Comparison of ENCODE assay signal across 8 mouse cellular contexts in the genomic region with DNA sequence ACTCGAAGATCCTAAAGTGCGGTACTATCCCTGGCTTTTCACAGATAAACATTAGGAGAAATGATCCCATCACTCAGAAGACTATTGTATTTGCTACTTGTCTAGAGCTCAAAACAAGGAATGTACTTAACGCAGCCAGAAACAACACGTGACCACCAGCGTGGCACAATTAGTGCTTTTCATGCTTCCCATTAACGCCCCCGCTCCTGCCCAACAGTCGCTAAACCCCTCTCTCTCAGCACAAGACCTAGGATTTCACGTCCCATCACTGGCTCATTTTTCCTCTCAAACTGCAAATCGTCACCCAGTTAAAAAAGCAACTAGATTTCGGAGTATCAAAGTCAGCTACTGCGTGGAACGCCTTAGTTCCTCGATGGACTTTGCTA. TPM values are rescaled to one million over a fixed set of nuclear protein-coding genes. Genes with fewer than 3 reads are reported as not detected.
A peak's percentile ranks its signal among the peaks of the same experiment; 100 is the strongest.
DNase-seq lines count a peak whose midpoint lies in the region; ATAC-seq and TF ChIP-seq lines count a peak whose summit lies in the region.

No protein-coding gene starts in this region.

- peak overlapping the region; percentile 67 for H3K27ac ChIP-seq in MEL (ENCODE audit: control insufficient read depth, low read depth, low read length)
- H3K27ac ChIP-seq in forebrain, embryonic 10.5 days, result peak overlapping the region; percentile 93
- no peak overlapping the region for H3K27ac ChIP-seq in hindbrain, embryonic 11.5 days (ENCODE audit: low read depth, low read length)
- peak overlapping the region; percentile 74; the same call in 1 of the 2 replicates for H3K27ac ChIP-seq in lung, embryonic 15.5 days
- H3K27ac ChIP-seq in small intestine, adult 2 months (ENCODE audit: insufficient read depth, low read depth, low read length), result peak overlapping the region; percentile 23

- no peak for TF ChIP-seq EP300 in MEL (IDR thresholded peaks at IDR 0.05; ENCODE audit: low read depth in 1 of 2, low read length in 2 of 2)

- peak overlapping the region; percentile 63 for H3K4me2 ChIP-seq in hindbrain, embryonic 11.5 days (replicated peaks; ENCODE audit: low read depth, low read length)
- H3K4me2 ChIP-seq in lung, embryonic 15.5 days, result peak overlapping the region; percentile 75

- peak overlapping the region; percentile 84 to 98 for H3K4me3 ChIP-seq in MEL (ENCODE audit: control insufficient read depth in 1 of 2, insufficient read depth in 1 of 2, low read depth in 2 of 2, low read length in 2 of 2)
- H3K4me3 ChIP-seq in forebrain, embryonic 10.5 days, result peak overlapping the region; percentile 77
- H3K4me3 ChIP-seq in hindbrain, embryonic 11.5 days (ENCODE audit: low read depth, low read length), result peak overlapping the region; percentile 67
- peak overlapping the region; percentile 63 for H3K4me3 ChIP-seq in lung, embryonic 15.5 days
- H3K4me3 ChIP-seq in small intestine, adult 2 months (ENCODE audit: low read depth, low read length), result peak overlapping the region; percentile 81

- TF ChIP-seq CTCF in MEL (IDR thresholded peaks at IDR 0.05 in 2 of 3, conservative IDR thresholded peaks at IDR 0.05 in 1 of 3; ENCODE audit: control insufficient read depth in 1 of 3, insufficient read depth in 1 of 3, low read depth in 2 of 3, low read length in 3 of 3, poor library complexity in 1 of 3, severe bottlenecking in 1 of 3), result no peak
- TF ChIP-seq CTCF in small intestine, adult 2 months (IDR thresholded peaks at IDR 0.05; ENCODE audit: extremely low read depth, insufficient read length, insufficient replicate concordance, low read depth, low read length), result no peak

- TF ChIP-seq POLR2A in MEL (IDR thresholded peaks at IDR 0.05; ENCODE audit: control insufficient read depth in 1 of 2, insufficient read depth in 1 of 2, low read depth in 1 of 2, low read length in 2 of 2, poor library complexity in 1 of 2), result no peak
- 0 out of 2 replicates have a peak, but pooled peaks have one; percentile 9 for TF ChIP-seq POLR2A in small intestine, adult 2 months (IDR thresholded peaks at IDR 0.05; ENCODE audit: low read depth, low read length)

- no peaks in the 10 kb centered on the region for H3K9me3 ChIP-seq in MEL (replicated peaks; ENCODE audit: insufficient read depth, low read length)
- H3K9me3 ChIP-seq in forebrain, embryonic 10.5 days, result no peaks in the 10 kb centered on the region
- no peaks in the 10 kb centered on the region for H3K9me3 ChIP-seq in hindbrain, embryonic 11.5 days (ENCODE audit: control insufficient read depth, low read length)
- H3K9me3 ChIP-seq in lung, embryonic 15.5 days, result no peaks in the 10 kb centered on the region

- WGBS in forebrain, embryonic 10.5 days, result 12% methylated on average over 14 of the region's 14 CpGs
- 14% methylated on average over 14 of the region's 14 CpGs for WGBS in hindbrain, embryonic 11.5 days
- 10% methylated on average over 14 of the region's 14 CpGs for WGBS in lung, embryonic 15.5 days
- 13% methylated on average over 14 of the region's 14 CpGs for WGBS in small intestine, adult 2 months

- peak; percentile 58 for DNase-seq in 3T3-L1 (ENCODE audit: low read depth, low spot score)
- DNase-seq in MEL (ENCODE audit: low read depth, low spot score), result peak; percentile 70
- no peak for DNase-seq in forebrain, embryonic 10.5 days (ENCODE audit: extremely low spot score, low spot score)
- DNase-seq in hindbrain, embryonic 11.5 days (ENCODE audit: low spot score), result peak; percentile 54
- peak; percentile 76 for DNase-seq in layer of hippocampus, adult 9-11 months

- H3K4me1 ChIP-seq in MEL (ENCODE audit: control insufficient read depth in 1 of 2, insufficient read depth in 2 of 2, low read length in 2 of 2), result peaks cover 12 to 33% of the 10 kb centered on the region in 2 experiments
- H3K4me1 ChIP-seq in forebrain, embryonic 10.5 days, result peaks cover 31% of the 10 kb centered on the region
- no peaks in the 10 kb centered on the region for H3K4me1 ChIP-seq in hindbrain, embryonic 11.5 days (replicated peaks; ENCODE audit: control insufficient read depth, insufficient read depth, low read length)
- peaks cover 5% of the 10 kb centered on the region; the same call in 1 of the 2 replicates for H3K4me1 ChIP-seq in lung, embryonic 15.5 days
- H3K4me1 ChIP-seq in small intestine, adult 2 months (ENCODE audit: control insufficient read depth, insufficient read depth, insufficient read length, low read length), result peaks cover 10% of the 10 kb centered on the region; the same call in 1 of the 2 replicates

- H3K36me3 ChIP-seq in MEL (ENCODE audit: control insufficient read depth in 1 of 2, insufficient read depth in 2 of 2, low read length in 2 of 2), result peaks cover 0 to 27% of the 10 kb centered on the region in 2 experiments; a peak in 2 of 4 replicates
- no peaks in the 10 kb centered on the region for H3K36me3 ChIP-seq in forebrain, embryonic 10.5 days (replicated peaks)
- H3K36me3 ChIP-seq in hindbrain, embryonic 11.5 days (ENCODE audit: control insufficient read depth, insufficient read depth, low read length), result no peaks in the 10 kb centered on the region
- H3K36me3 ChIP-seq in lung, embryonic 15.5 days, result no peaks in the 10 kb centered on the region
- no peaks in the 10 kb centered on the region for H3K36me3 ChIP-seq in small intestine, adult 2 months (ENCODE audit: control insufficient read depth, insufficient read depth, low read length)

- no peaks in the 10 kb centered on the region for H3K27me3 ChIP-seq in MEL (ENCODE audit: control insufficient read depth in 1 of 2, insufficient read depth in 2 of 2, low read length in 2 of 2)
- H3K27me3 ChIP-seq in forebrain, embryonic 10.5 days (ENCODE audit: poor library complexity, severe bottlenecking), result no peaks in the 10 kb centered on the region
- no peaks in the 10 kb centered on the region for H3K27me3 ChIP-seq in hindbrain, embryonic 11.5 days (ENCODE audit: control insufficient read depth, insufficient read depth, low read length)
- H3K27me3 ChIP-seq in lung, embryonic 15.5 days, result no peaks in the 10 kb centered on the region
- H3K27me3 ChIP-seq in small intestine, adult 2 months (ENCODE audit: control insufficient read depth, insufficient read depth, low read length), result no peaks in the 10 kb centered on the region

- ATAC-seq in hindbrain, embryonic 11.5 days (ENCODE audit: low FRiP score), result peak; percentile 23; the same call in 1 of the 2 replicates
- no peak for ATAC-seq in lung, embryonic 15.5 days (ENCODE audit: borderline replicate concordance, extremely low read depth, low FRiP score, low TSS enrichment)
- ATAC-seq in monocyte, adult 5-6 weeks (replicated peaks; ENCODE audit: insufficient number of reproducible peaks, low FRiP score, low TSS enrichment, poor library complexity, severe bottlenecking), result no peak

- no peak for TF ChIP-seq RAD21 in MEL (IDR thresholded peaks at IDR 0.05; ENCODE audit: low read depth, low read length)

- H3K79me2 ChIP-seq in MEL (ENCODE audit: control insufficient read depth, insufficient read depth, low read length, poor library complexity), result peaks cover 10% of the 10 kb centered on the region; the same call in 1 of the 2 replicates

- peak overlapping the region; percentile 90 for H3K9ac ChIP-seq in MEL (ENCODE audit: control insufficient read depth, low read depth, low read length, poor library complexity, severe bottlenecking)
- H3K9ac ChIP-seq in hindbrain, embryonic 11.5 days (ENCODE audit: low read depth, low read length), result peak overlapping the region; percentile 84
- peak overlapping the region; percentile 61 for H3K9ac ChIP-seq in lung, embryonic 15.5 days

RNA-seq across cellular contexts. Expression of gene Med21, which starts 8.7 kb away (rescaled TPM):
- 79.5 and 83.7 TPM in 2 replicates for total RNA-seq in MEL (2012; rRNA removed)
- 10 to 100 TPM in 1 of 2 experiments, not detected in 1; 56.7 TPM for polyA plus RNA-seq in MEL (2012; ENCODE audit: insufficient read depth in 1 of 2, insufficient read length in 2 of 2, low read depth in 1 of 2, low replicate concordance in 2 of 2, missing spikeins in 1 of 2)
- 128 and 133 TPM in 2 replicates for polyA plus RNA-seq in forebrain, embryonic 10.5 days (2016; fragmentation: Nextera tagmentation; extraction: Ambion mirVana)
- 125 and 132 TPM in 2 replicates for polyA plus RNA-seq in hindbrain, embryonic 11.5 days (2014; fragmentation: Nextera tagmentation; extraction: Ambion mirVana)
- polyA plus RNA-seq in lung, embryonic 15.5 days (2015; fragmentation: Nextera tagmentation; extraction: Ambion mirVana), result 156 and 157 TPM in 2 replicates
- polyA plus RNA-seq in small intestine, adult 2 months (2012; rRNA removed), result 5.8 and 6.9 TPM in 2 replicates
- total RNA-seq in monocyte, adult 5-6 weeks (2017), result 67.9 to 97.9 TPM (median 85.9 TPM) in 3 replicates

RNA-seq across cellular contexts. Expression of gene Tm7sf3, which starts 9.0 kb away (rescaled TPM):
- total RNA-seq in MEL (2012; rRNA removed), result 18.0 and 18.3 TPM in 2 replicates
- polyA plus RNA-seq in MEL (2012; ENCODE audit: insufficient read depth in 1 of 2, insufficient read length in 2 of 2, low read depth in 1 of 2, low replicate concordance in 2 of 2, missing spikeins in 1 of 2), result 10 to 100 TPM in 1 of 2 experiments, not detected in 1; 27.1 TPM
- 25.7 and 28.0 TPM in 2 replicates for polyA plus RNA-seq in forebrain, embryonic 10.5 days (2016; fragmentation: Nextera tagmentation; extraction: Ambion mirVana)
- polyA plus RNA-seq in hindbrain, embryonic 11.5 days (2014; fragmentation: Nextera tagmentation; extraction: Ambion mirVana), result 25.8 and 27.8 TPM in 2 replicates
- 28.2 and 29.9 TPM in 2 replicates for polyA plus RNA-seq in lung, embryonic 15.5 days (2015; fragmentation: Nextera tagmentation; extraction: Ambion mirVana)
- 9.6 and 14.4 TPM in 2 replicates for polyA plus RNA-seq in small intestine, adult 2 months (2012; rRNA removed)
- 20.2 to 24.6 TPM (median 21.3 TPM) in 3 replicates for total RNA-seq in monocyte, adult 5-6 weeks (2017)

RNA-seq across cellular contexts. Expression of gene Ints13, which starts 56.0 kb away (rescaled TPM):
- total RNA-seq in MEL (2012; rRNA removed), result 65.0 and 70.2 TPM in 2 replicates
- 10 to 100 TPM in 1 of 2 experiments, not detected in 1; 63.5 TPM for polyA plus RNA-seq in MEL (2012; ENCODE audit: insufficient read depth in 1 of 2, insufficient read length in 2 of 2, low read depth in 1 of 2, low replicate concordance in 2 of 2, missing spikeins in 1 of 2)
- polyA plus RNA-seq in forebrain, embryonic 10.5 days (2016; fragmentation: Nextera tagmentation; extraction: Ambion mirVana), result 92.7 and 94.3 TPM in 2 replicates
- 90.9 and 93.7 TPM in 2 replicates for polyA plus RNA-seq in hindbrain, embryonic 11.5 days (2014; fragmentation: Nextera tagmentation; extraction: Ambion mirVana)
- polyA plus RNA-seq in lung, embryonic 15.5 days (2015; fragmentation: Nextera tagmentation; extraction: Ambion mirVana), result 66.1 and 77.9 TPM in 2 replicates
- polyA plus RNA-seq in small intestine, adult 2 months (2012; rRNA removed), result 3.1 and 5.1 TPM in 2 replicates
- 76.1 to 116 TPM (median 113 TPM) in 3 replicates for total RNA-seq in monocyte, adult 5-6 weeks (2017)

RNA-seq across cellular contexts. Expression of gene Fgfr1op2, which starts 56.6 kb away (rescaled TPM):
- total RNA-seq in MEL (2012; rRNA removed), result 61.7 and 70.4 TPM in 2 replicates
- polyA plus RNA-seq in MEL (2012; ENCODE audit: insufficient read depth in 1 of 2, insufficient read length in 2 of 2, low read depth in 1 of 2, low replicate concordance in 2 of 2, missing spikeins in 1 of 2), result 10 to 100 TPM in 1 of 2 experiments, not detected in 1; 93.6 TPM
- 81.8 and 82.8 TPM in 2 replicates for polyA plus RNA-seq in forebrain, embryonic 10.5 days (2016; fragmentation: Nextera tagmentation; extraction: Ambion mirVana)
- 79.8 and 85.1 TPM in 2 replicates for polyA plus RNA-seq in hindbrain, embryonic 11.5 days (2014; fragmentation: Nextera tagmentation; extraction: Ambion mirVana)
- polyA plus RNA-seq in lung, embryonic 15.5 days (2015; fragmentation: Nextera tagmentation; extraction: Ambion mirVana), result 98.1 and 101 TPM in 2 replicates
- 39.4 and 54.7 TPM in 2 replicates for polyA plus RNA-seq in small intestine, adult 2 months (2012; rRNA removed)
- 234 to 259 TPM (median 240 TPM) in 3 replicates for total RNA-seq in monocyte, adult 5-6 weeks (2017)

Comparison
In these comparisons a context has a peak if more than half of its experiments do, and no peak if none do; other contexts are left out.
1. RNA of gene Ints13, which starts 56.0 kb away (polyA plus RNA-seq): 63.5 TPM in MEL, 90.9 to 93.7 TPM in hindbrain, embryonic 11.5 days, 92.7 to 94.3 TPM in forebrain, embryonic 10.5 days and 66.1 to 77.9 TPM in lung, embryonic 15.5 days; 3.1 to 5.1 TPM in small intestine, adult 2 months; every median in the first group is over 10 times any median in the second.
2. Peak in every context shown above with its lines, with median percentiles within 50 percentile points of each other: H3K4me3 ChIP-seq and H3K9ac ChIP-seq.